Mouse (Mus musculus) cortical plate, adult 2 months (tissue): ENCODE data around the gene Cdon.

Experiments used
- CTCF ChIP-seq: fragments of 200-500 bp; IDR thresholded peaks from 2 replicates; pipeline ENCODE4 v1.5.1; 2011; ENCODE audit warnings: mild to moderate bottlenecking, control low read depth, low read length; ENCODE audit not compliant: insufficient read depth; ENCODE audit errors: extremely low read depth
- POLR2A ChIP-seq: fragments of 200-500 bp; IDR thresholded peaks from 2 replicates; pipeline ENCODE4 v1.6.1; 2011; ENCODE audit warnings: mild to moderate bottlenecking, low read length, control low read depth; ENCODE audit not compliant: insufficient read depth; ENCODE audit errors: extremely low read depth

GRCm38 (mm10) chr9:35453311-35453710 lies 32.4 kb downstream of the Cdon start:
- TF ChIP-seq CTCF (no peak), POLR2A (no peak)
